In genomic region chr4:53825821-53826605, GRCm38 (mm10) we compare ENCODE assay signal across 8 mouse cellular contexts. TPM values are rescaled to one million over a fixed set of nuclear protein-coding genes. Genes with fewer than 3 reads are reported as not detected.
A peak's percentile ranks its signal among the peaks of the same experiment; 100 is the strongest.
DNase-seq lines count a peak whose midpoint lies in the region; ATAC-seq and TF ChIP-seq lines count a peak whose summit lies in the region.

Gene Tmem38b, plus strand, starts transcription at chr4:53826045.

- H3K4me2 ChIP-seq in heart, embryonic 15.5 days: peak within 1 kb of the TSS; percentile 81
- H3K4me2 ChIP-seq in liver, postnatal 0 days (ENCODE audit: low read depth, low read length): peak within 1 kb of the TSS; percentile 91
- peak within 1 kb of the TSS; percentile 71 for H3K4me2 ChIP-seq in neural tube, embryonic 13.5 days

- peak; percentile 87 for ATAC-seq in heart, embryonic 15.5 days (replicated peaks; ENCODE audit: insufficient number of reproducible peaks, insufficient read depth, low FRiP score, low read depth)
- peak; percentile 86 for ATAC-seq in liver, postnatal 0 days
- ATAC-seq in neural tube, embryonic 13.5 days (ENCODE audit: low read depth): peak; percentile 95

- H3K27me3 ChIP-seq in heart, embryonic 15.5 days: no peaks in the 10 kb centered on the region
- no peaks in the 10 kb centered on the region for H3K27me3 ChIP-seq in liver, postnatal 0 days (ENCODE audit: insufficient read depth, low read length)
- H3K27me3 ChIP-seq in neural tube, embryonic 13.5 days: no peaks in the 10 kb centered on the region
- H3K27me3 ChIP-seq in testis, adult 2 months (ENCODE audit: control insufficient read depth, insufficient read depth, low read length): no peaks in the 10 kb centered on the region

- H3K9ac ChIP-seq in heart, embryonic 15.5 days: peak within 1 kb of the TSS; percentile 77
- H3K9ac ChIP-seq in liver, postnatal 0 days (replicated peaks): peak within 1 kb of the TSS; percentile 89
- H3K9ac ChIP-seq in neural tube, embryonic 13.5 days: peak within 1 kb of the TSS; percentile 86

- no peaks in the 10 kb centered on the region for H3K9me3 ChIP-seq in heart, embryonic 15.5 days (replicated peaks)
- no peaks in the 10 kb centered on the region for H3K9me3 ChIP-seq in liver, postnatal 0 days (ENCODE audit: low read length)
- H3K9me3 ChIP-seq in neural tube, embryonic 13.5 days: no peaks in the 10 kb centered on the region

- peak; percentile 25; the same call in 1 of the 2 replicates for TF ChIP-seq CTCF in liver, postnatal 0 days (IDR thresholded peaks at IDR 0.05; ENCODE audit: low read depth)
- TF ChIP-seq CTCF in testis, adult 2 months (IDR thresholded peaks at IDR 0.05; ENCODE audit: control insufficient read depth, insufficient read depth, insufficient replicate concordance, low read depth, low read length): no peak

- TF ChIP-seq EP300 in liver, postnatal 0 days (IDR thresholded peaks at IDR 0.05; ENCODE audit: low read depth): no peak

- H3K27ac ChIP-seq in heart, embryonic 15.5 days: peak within 1 kb of the TSS; percentile 69
- peak within 1 kb of the TSS; percentile 91 for H3K27ac ChIP-seq in liver, postnatal 0 days (ENCODE audit: low read depth)
- peak within 1 kb of the TSS; percentile 64 for H3K27ac ChIP-seq in neural tube, embryonic 13.5 days (replicated peaks)
- peak within 1 kb of the TSS; percentile 92 for H3K27ac ChIP-seq in testis, adult 2 months (ENCODE audit: control insufficient read depth, insufficient read depth, low read depth, low read length)

- WGBS in heart, embryonic 15.5 days: under 1% methylated on average over 55 of the region's 55 CpGs
- under 1% methylated on average over 50 of the region's 55 CpGs for whole genome bisulfite sequencing in liver, postnatal 0 days (ENCODE audit: insufficient replicate concordance)
- under 1% methylated on average over 55 of the region's 55 CpGs for WGBS in neural tube, embryonic 13.5 days

- peak within 1 kb of the TSS; percentile 99 for H3K4me3 ChIP-seq in heart, embryonic 15.5 days
- H3K4me3 ChIP-seq in liver, postnatal 0 days (ENCODE audit: low read depth, low read length): peak within 1 kb of the TSS; percentile 89
- H3K4me3 ChIP-seq in neural tube, embryonic 13.5 days: peak within 1 kb of the TSS; percentile 88
- peak within 1 kb of the TSS; percentile 82 for H3K4me3 ChIP-seq in testis, adult 2 months (ENCODE audit: control insufficient read depth, low read depth, low read length)

- peak; percentile 94 for TF ChIP-seq POLR2A in testis, adult 2 months (IDR thresholded peaks at IDR 0.05; ENCODE audit: control insufficient read depth, low read depth, low read length)

- H3K4me1 ChIP-seq in heart, embryonic 15.5 days (replicated peaks): peaks cover 10% of the 10 kb centered on the region; the same call in 1 of the 2 replicates
- peaks cover 27% of the 10 kb centered on the region for H3K4me1 ChIP-seq in liver, postnatal 0 days (ENCODE audit: insufficient read depth)
- H3K4me1 ChIP-seq in neural tube, embryonic 13.5 days (replicated peaks): peaks cover 11% of the 10 kb centered on the region
- H3K4me1 ChIP-seq in testis, adult 2 months (ENCODE audit: control insufficient read depth, insufficient read depth, low read length): peaks cover 3% of the 10 kb centered on the region; the same call in 1 of the 2 replicates

- DNase-seq in CD8-positive naive resting alpha-beta T cell, adult 2 months (ENCODE audit: low read depth in 2 of 2, low spot score in 2 of 2): peak; percentile 24 to 44
- peak; percentile 26 for DNase-seq in c-Kit-negative CD71-positive TER-119-positive erythroid progenitor cells, embryonic 14.5 days (ENCODE audit: low read depth, low spot score)
- DNase-seq in fibroblast of lung, adult 2 months (ENCODE audit: low read depth): peak; percentile 16
- peak; percentile 84 to 89 for DNase-seq in kidney, postnatal 25 days
- peak; percentile 92 for DNase-seq in liver, postnatal 0 days

- H3K36me3 ChIP-seq in heart, embryonic 15.5 days: no peaks in the 10 kb centered on the region
- no peaks in the 10 kb centered on the region for H3K36me3 ChIP-seq in liver, postnatal 0 days (replicated peaks; ENCODE audit: insufficient read depth, low read length)
- H3K36me3 ChIP-seq in neural tube, embryonic 13.5 days: no peaks in the 10 kb centered on the region
- no peaks in the 10 kb centered on the region for H3K36me3 ChIP-seq in testis, adult 2 months (ENCODE audit: control insufficient read depth, insufficient read depth, low read length)

RNA-seq across cellular contexts. Expression of gene Tmem38b, which starts in this region (rescaled TPM):
- 7.7 and 8.7 TPM in 2 replicates for polyA plus RNA-seq in heart, embryonic 15.5 days (2015; fragmentation: Nextera tagmentation; extraction: Ambion mirVana)
- polyA plus RNA-seq in liver, postnatal 0 days (2015; fragmentation: Nextera tagmentation; extraction: Ambion mirVana): 15.2 and 17.0 TPM in 2 replicates
- polyA plus RNA-seq in neural tube, embryonic 13.5 days (2015; fragmentation: Nextera tagmentation; extraction: Ambion mirVana): 5.6 and 7.2 TPM in 2 replicates
- 11.9 and 12.0 TPM in 2 replicates for polyA plus RNA-seq in testis, adult 2 months (2012; rRNA removed)

Comparison
In these comparisons a context has a peak if more than half of its experiments do, and no peak if none do; other contexts are left out.
1. Peak in every context shown above with its lines: DNase-seq, ATAC-seq, H3K4me3 ChIP-seq and H3K27ac ChIP-seq.
2. DNase-seq: peak in every context shown above with its lines; median percentile 92 in liver, postnatal 0 days; 86 in kidney, postnatal 25 days; 34 in CD8-positive naive resting alpha-beta T cell, adult 2 months; 26 in c-Kit-negative CD71-positive TER-119-positive erythroid progenitor cells, embryonic 14.5 days; 16 in fibroblast of lung, adult 2 months.